Mouse (Mus musculus): Measurements from ENCODE around the gene Psmc3ip.

Gene Psmc3ip

GRCm38 (mm10) chr11:101095314-101096024, at the start of gene Psmc3ip:
Gene Psmc3ip, minus strand, starts transcription at chr11:101095436.
- Histone ChIP-seq H3K36me3 (ENCODE audit: control insufficient read depth, insufficient read depth, low read length, poor library complexity, severe bottlenecking) (peaks cover 12% of the 10 kb centered on the region), H3K27me3 (ENCODE audit: control insufficient read depth, insufficient read depth, low read length, poor library complexity, severe bottlenecking) (no peaks in the 10 kb centered on the region)
- peak; percentile 96 for DNase-seq (ENCODE audit: low read depth, low spot score)

GRCm38 (mm10) chr11:101143338-101144225, 48.3 kb upstream of the Psmc3ip start:
- Histone ChIP-seq H3K27me3 (ENCODE audit: control insufficient read depth, insufficient read depth, low read length, poor library complexity, severe bottlenecking) (0 out of 2 replicates have a peak, but pooled peaks cover 1% of the 10 kb centered on the region), H3K36me3 (ENCODE audit: control insufficient read depth, insufficient read depth, low read length, poor library complexity, severe bottlenecking) (no peaks in the 10 kb centered on the region)
- peak; percentile 69 for DNase-seq (ENCODE audit: low read depth, low spot score)

DNA sequence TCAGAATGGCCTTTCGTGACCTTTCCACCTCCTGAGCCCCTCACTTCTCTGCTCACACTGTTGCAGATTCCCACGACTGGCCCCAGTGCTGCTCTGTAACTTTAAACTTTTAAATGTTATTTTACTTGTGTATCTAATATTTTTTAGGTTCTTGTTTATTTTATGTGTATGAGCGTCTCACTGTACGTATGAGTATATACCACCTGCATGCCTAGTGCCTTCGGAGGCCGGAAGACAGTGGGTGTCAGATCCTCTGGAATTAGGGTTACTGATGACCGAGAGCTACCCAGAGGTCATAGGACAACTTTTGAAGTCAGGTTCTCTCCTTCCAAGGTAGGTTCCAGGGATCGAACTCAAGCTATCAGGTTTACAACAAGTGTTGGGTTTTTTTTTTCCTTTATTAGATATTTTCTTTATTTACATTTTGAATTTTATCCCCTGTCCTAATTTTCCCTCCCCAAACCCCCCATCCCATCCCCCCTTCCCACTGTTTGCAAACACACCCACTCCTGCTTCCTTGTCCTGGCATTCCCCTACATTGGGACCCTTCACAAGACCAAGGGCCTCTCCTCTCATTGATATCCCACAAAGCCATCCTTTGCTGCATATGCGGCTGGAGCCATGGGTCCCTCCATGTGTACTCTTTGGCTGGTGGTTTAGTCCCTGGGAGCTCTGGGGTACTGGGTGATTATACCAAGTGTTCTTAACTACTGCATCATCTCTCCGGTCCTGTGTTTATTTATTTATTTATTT, 47.2 kb upstream of the Psmc3ip start:
- Histone ChIP-seq H3K36me3 (ENCODE audit: control insufficient read depth, insufficient read depth, low read length, poor library complexity, severe bottlenecking) (no peaks in the 10 kb centered on the region), H3K27me3 (ENCODE audit: control insufficient read depth, insufficient read depth, low read length, poor library complexity, severe bottlenecking) (peaks cover 4% of the 10 kb centered on the region; the same call in 1 of the 2 replicates)
- DNase-seq (ENCODE audit: low read depth, low spot score) = no peak

- DNase-seq (ENCODE audit: low read depth, low spot score) = no peak
- Histone ChIP-seq H3K36me3 (ENCODE audit: control insufficient read depth, insufficient read depth, low read length, poor library complexity, severe bottlenecking) (no peaks in the 10 kb centered on the region), H3K27me3 (ENCODE audit: control insufficient read depth, insufficient read depth, low read length, poor library complexity, severe bottlenecking) (peaks cover 4% of the 10 kb centered on the region; the same call in 1 of the 2 replicates)
Measured at GRCm38 (mm10) chr11:101141088-101141487, 45.9 kb upstream of the Psmc3ip start.

DNA sequence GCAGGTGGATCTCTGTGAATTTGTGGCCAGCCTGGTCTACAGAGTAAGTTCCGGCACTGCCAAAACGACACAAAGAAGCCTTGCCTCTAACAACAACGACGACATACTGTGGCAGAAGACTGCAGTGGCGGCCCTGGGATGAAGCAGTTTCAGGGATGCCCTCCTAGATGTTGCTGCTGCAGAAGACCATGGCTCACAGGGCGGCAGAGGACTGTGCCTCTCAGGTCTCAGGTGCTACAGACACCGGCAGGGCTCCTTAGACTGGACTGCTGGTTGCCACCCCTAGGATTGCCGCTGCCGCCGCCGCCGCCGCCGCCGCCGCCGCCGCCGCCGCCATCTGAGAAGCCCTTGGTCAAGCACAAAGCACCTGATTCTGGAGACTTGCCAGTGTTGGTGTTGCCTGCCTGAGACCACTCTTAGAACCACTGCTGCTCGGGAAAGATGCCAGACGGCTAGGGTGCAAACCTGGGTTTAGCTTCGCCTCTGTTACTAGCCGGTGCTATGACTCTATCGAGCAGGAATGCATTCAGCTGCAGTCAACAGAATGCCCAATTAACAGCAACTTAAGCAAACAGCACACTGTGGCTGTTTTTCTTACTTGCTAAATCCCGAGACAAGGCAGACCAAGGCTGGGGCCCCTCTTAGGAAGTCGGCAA, 45.1 kb upstream of the Psmc3ip start:
- DNase-seq (ENCODE audit: low read depth, low spot score) = peak; percentile 28
- peaks cover 5% of the 10 kb centered on the region; the same call in 1 of the 2 replicates for H3K27me3 ChIP-seq (ENCODE audit: control insufficient read depth, insufficient read depth, low read length, poor library complexity, severe bottlenecking)
- H3K36me3 ChIP-seq (ENCODE audit: control insufficient read depth, insufficient read depth, low read length, poor library complexity, severe bottlenecking) = no peaks in the 10 kb centered on the region

- H3K27me3 ChIP-seq (ENCODE audit: control insufficient read depth, insufficient read depth, low read length, poor library complexity, severe bottlenecking) = peaks cover 5% of the 10 kb centered on the region; the same call in 1 of the 2 replicates
- no peak for DNase-seq (ENCODE audit: low read depth, low spot score)
- no peaks in the 10 kb centered on the region for H3K36me3 ChIP-seq (ENCODE audit: control insufficient read depth, insufficient read depth, low read length, poor library complexity, severe bottlenecking)
Measured at GRCm38 (mm10) chr11:101138536-101139181, 43.4 kb upstream of the Psmc3ip start.

DNA sequence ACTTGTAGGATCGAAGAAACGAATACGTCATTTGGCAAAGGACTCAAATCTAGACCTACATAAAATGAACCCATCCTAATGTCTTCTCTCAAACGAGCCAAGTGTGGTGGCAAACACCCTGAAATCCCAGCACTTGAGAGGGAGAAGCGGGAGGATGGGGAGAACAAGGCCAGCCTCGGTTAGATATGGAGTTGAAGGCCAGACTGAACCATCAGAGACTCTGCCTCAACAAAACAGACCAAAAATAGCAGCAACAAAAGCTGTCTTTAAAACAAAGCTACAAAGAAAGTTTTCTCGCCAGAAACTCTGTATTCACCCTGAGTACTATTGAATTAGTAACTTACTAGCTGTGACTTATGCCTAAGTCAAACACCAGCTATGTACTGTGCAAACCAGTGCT, 41.8 kb upstream of the Psmc3ip start:
- no peak for DNase-seq (ENCODE audit: low read depth, low spot score)
- Histone ChIP-seq H3K36me3 (ENCODE audit: control insufficient read depth, insufficient read depth, low read length, poor library complexity, severe bottlenecking) (no peaks in the 10 kb centered on the region), H3K27me3 (ENCODE audit: control insufficient read depth, insufficient read depth, low read length, poor library complexity, severe bottlenecking) (peaks cover 5% of the 10 kb centered on the region; the same call in 1 of the 2 replicates)

DNA sequence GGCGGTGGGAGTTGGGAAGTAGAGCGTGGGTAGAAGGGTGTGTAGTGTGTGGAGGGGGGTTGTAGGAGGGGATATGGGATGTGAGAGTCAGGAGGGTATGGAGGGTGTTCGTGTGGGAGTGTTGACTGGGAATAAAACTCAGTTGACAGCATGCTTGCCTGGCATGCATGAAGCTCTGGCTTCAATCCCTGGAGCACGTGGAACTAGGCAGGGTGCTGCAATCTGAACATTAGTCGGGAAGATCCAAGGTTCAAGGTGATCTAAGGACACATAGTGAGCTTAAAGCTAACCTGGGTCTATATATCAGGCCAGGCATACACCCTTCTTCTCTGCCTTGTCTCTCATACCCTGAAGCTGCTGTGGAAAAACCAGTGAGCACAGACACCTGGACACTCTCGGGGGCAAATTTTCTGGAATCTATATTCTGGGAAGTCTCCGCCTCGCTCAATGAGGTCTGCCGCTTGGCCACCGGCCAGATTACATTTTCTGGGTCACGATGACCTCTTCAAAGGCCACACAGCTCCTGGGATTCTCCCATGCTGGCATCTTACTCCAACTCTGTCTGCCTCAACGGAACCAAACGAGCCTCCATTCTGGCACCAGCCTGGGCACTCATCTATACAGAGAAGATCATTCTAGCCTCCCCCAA, 39.1 kb upstream of the Psmc3ip start:
- no peak for DNase-seq (ENCODE audit: low read depth, low spot score)
- no peaks in the 10 kb centered on the region for H3K36me3 ChIP-seq (ENCODE audit: control insufficient read depth, insufficient read depth, low read length, poor library complexity, severe bottlenecking)
- peaks cover 5% of the 10 kb centered on the region; the same call in 1 of the 2 replicates for H3K27me3 ChIP-seq (ENCODE audit: control insufficient read depth, insufficient read depth, low read length, poor library complexity, severe bottlenecking)

DNA sequence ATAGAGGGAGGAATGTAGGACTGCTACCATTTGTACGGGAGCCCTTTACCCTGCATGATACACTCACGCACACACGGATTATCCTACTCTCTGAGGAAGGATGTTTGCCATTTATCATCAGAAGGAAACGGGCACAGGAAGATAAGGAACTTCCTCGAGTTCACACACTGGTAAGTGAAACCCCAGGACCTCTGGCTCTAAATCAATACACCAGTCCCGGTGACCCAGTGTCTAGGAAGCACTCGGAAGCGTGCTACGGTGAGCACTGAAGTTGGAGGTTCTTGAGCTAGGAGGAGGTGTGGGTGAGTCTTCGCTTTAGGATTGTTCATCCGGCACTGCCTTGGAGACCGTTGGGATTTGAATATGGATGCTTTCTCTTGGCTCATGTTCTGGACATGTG, 37.8 kb upstream of the Psmc3ip start:
- no peak for DNase-seq (ENCODE audit: low read depth, low spot score)
- 0 out of 2 replicates have a peak, but pooled peaks cover 1% of the 10 kb centered on the region for H3K27me3 ChIP-seq (ENCODE audit: control insufficient read depth, insufficient read depth, low read length, poor library complexity, severe bottlenecking)
- H3K36me3 ChIP-seq (ENCODE audit: control insufficient read depth, insufficient read depth, low read length, poor library complexity, severe bottlenecking) = no peaks in the 10 kb centered on the region

- H3K36me3 ChIP-seq (ENCODE audit: control insufficient read depth, insufficient read depth, low read length, poor library complexity, severe bottlenecking) = no peaks in the 10 kb centered on the region
- H3K27me3 ChIP-seq (ENCODE audit: control insufficient read depth, insufficient read depth, low read length, poor library complexity, severe bottlenecking) = 0 out of 2 replicates have a peak, but pooled peaks cover 1% of the 10 kb centered on the region
- DNase-seq (ENCODE audit: low read depth, low spot score) = peak; percentile 50
Measured at GRCm38 (mm10) chr11:101131701-101132100, 36.5 kb upstream of the Psmc3ip start.

DNA sequence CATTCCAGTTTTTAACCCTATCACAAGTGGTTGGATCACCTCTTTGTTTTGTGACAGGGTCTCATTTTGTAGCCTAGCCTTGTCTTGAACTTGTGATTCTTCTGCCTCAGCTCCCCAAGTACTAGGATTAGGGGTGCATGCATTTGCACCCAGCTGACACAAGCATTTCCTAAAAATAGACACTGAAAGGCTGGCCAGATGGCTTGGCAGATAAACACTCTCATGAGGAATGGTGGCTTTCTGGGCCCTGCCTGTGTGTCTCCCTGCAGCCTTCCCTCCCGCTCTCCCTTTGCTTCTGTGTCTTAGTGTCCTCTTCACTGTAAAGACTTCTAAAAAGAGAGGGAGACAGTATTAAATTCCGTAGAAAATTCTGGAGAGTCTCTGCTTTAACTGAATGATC, 36.0 kb upstream of the Psmc3ip start:
- Histone ChIP-seq H3K36me3 (ENCODE audit: control insufficient read depth, insufficient read depth, low read length, poor library complexity, severe bottlenecking) (peaks cover 4% of the 10 kb centered on the region), H3K27me3 (ENCODE audit: control insufficient read depth, insufficient read depth, low read length, poor library complexity, severe bottlenecking) (0 out of 2 replicates have a peak, but pooled peaks cover 1% of the 10 kb centered on the region)
- DNase-seq (ENCODE audit: low read depth, low spot score) = no peak

GRCm38 (mm10) chr11:101130056-101130756, 35.0 kb upstream of the Psmc3ip start:
- peaks cover 6% of the 10 kb centered on the region for H3K36me3 ChIP-seq (ENCODE audit: control insufficient read depth, insufficient read depth, low read length, poor library complexity, severe bottlenecking)
- no peaks in the 10 kb centered on the region for H3K27me3 ChIP-seq (ENCODE audit: control insufficient read depth, insufficient read depth, low read length, poor library complexity, severe bottlenecking)
- no peak for DNase-seq (ENCODE audit: low read depth, low spot score)

Data from splenic B cell, adult 2 months (primary cell).